Mouse (Mus musculus) midbrain, embryonic 14.5 days (tissue): ENCODE measurements at regions not wholly inside any gene's neighbourhood (a gene's known extent, or its start where the extent isn't known, plus 50 kb on each side); places are given as distances from the start of the nearest gene placed in this dataset.

Experiments used
- ATAC-seq: fragments of 200-750 bp; cut with Nextera tagmentation; 2 replicates; pipeline ENCODE4 v1.8.0; 2017; ENCODE audit warnings: moderate number of reproducible peaks, moderate library complexity; ENCODE audit not compliant: low FRiP score, low TSS enrichment
- DNase-seq: peaks from one replicate; pipeline ENCODE4 v3.0.0-alpha.2; 2015
- H3K27ac ChIP-seq: fragments of 300-500 bp; sonication (generic); replicated peaks from 2 replicates; pipeline ENCODE4 v1.5.1; 2014; ENCODE audit warnings: mild to moderate bottlenecking, low read depth, low read length, moderate library complexity
- H3K27me3 ChIP-seq: fragments of 300-500 bp; sonication (generic); 2 replicates; pipeline ENCODE4 v1.6.1; 2014; ENCODE audit warnings: low read length, control low read depth, mixed read lengths; ENCODE audit not compliant: control insufficient read depth, insufficient read depth
- H3K36me3 ChIP-seq: fragments of 300-500 bp; sonication (generic); 2 replicates; pipeline ENCODE4 v1.6.1; 2014; ENCODE audit warnings: low read length, control low read depth; ENCODE audit not compliant: control insufficient read depth, insufficient read depth
- H3K4me1 ChIP-seq: fragments of 300-500 bp; sonication (generic); 2 replicates; pipeline ENCODE4 v1.6.1; 2014; ENCODE audit warnings: mild to moderate bottlenecking, antibody characterized with exemption, low read length, control low read depth; ENCODE audit not compliant: control insufficient read depth, insufficient read depth
- H3K4me2 ChIP-seq: fragments of 300-500 bp; sonication (generic); 2 replicates; pipeline ENCODE4 v1.6.1; 2014; ENCODE audit warnings: mild to moderate bottlenecking, low read length, moderate library complexity
- H3K4me3 ChIP-seq: fragments of 300-500 bp; sonication (generic); replicated peaks from 2 replicates; pipeline ENCODE4 v1.5.1; 2014; ENCODE audit warnings: low read depth, low read length
- H3K9ac ChIP-seq: fragments of 300-500 bp; sonication (generic); replicated peaks from 2 replicates; pipeline ENCODE4 v1.6.1; 2014; ENCODE audit warnings: mild to moderate bottlenecking, low read length, moderate library complexity
- H3K9me3 ChIP-seq: fragments of 300-500 bp; sonication (generic); 2 replicates; pipeline ENCODE4 v1.6.1; 2016; ENCODE audit warnings: low read length, control low read depth, mixed read lengths; ENCODE audit not compliant: control insufficient read depth
- WGBS: fragments of 180-500 bp; shearing (Covaris S2); extraction: QIAGEN DNeasy Blood & Tissue Kit; methylation state at CpG from one replicate; pipeline ENCODE4 v1.1.7; 2014; 5-methylcytosine and 5-hydroxymethylcytosine counted together

DNA sequence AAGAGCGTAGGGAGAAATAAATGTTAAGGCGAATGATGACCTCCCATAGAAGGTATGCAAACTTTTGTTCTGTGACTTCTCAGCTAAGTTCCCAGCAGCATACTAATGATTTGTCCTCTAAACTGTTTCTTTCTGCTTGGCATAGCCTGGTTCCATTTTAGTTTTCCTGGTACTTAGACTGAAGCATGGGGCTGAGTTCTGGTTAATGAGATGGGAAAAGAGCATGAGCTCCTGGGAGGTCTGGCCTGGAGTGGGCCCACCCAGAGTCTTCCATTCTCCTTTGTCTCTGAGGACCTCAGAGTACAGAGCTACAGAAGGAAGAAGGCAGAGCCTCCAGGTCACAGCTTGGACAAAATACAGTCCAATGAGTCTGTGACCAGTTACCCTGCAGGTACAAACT lies 586.9 kb upstream of the B3galt2 start:
- Histone ChIP-seq H3K27ac (no peak overlapping the region), H3K36me3 (no peaks in the 10 kb centered on the region), H3K4me2 (no peak overlapping the region), H3K9ac (no peak overlapping the region), H3K27me3 (no peaks in the 10 kb centered on the region), H3K9me3 (no peaks in the 10 kb centered on the region), H3K4me1 (no peaks in the 10 kb centered on the region), H3K4me3 (no peak overlapping the region)
- ATAC-seq: no peak
- 93% methylated on average over 2 of the region's 2 CpGs for WGBS
- no peak for DNase-seq

DNA sequence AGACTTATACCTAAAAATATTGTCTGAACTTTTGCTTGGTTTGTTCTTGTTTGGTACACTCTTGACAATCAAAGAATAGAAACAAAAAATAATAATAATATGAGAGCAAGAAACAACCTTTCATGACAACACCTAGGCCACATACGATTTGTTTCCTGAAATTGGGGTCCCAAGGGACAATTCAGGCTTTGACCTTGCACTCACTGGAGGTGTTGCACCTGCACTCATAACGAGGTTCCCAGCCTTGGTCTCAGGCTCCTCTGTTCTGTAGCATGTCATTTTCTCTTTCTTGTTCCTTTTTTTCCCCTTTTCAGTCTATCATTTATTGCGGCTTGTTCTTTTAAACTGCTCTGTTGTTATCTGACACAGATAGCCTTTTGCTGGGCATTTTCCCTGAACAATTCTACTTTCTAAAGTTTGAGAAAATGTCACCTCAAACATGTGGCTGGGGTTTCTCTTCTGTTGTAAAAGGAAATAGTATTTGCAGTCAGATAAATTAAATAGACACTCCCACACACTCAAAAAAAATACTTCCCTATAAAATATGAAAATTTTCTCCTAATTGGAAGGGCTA lies 585.9 kb upstream of the B3galt2 start:
- Histone ChIP-seq H3K9me3 (no peaks in the 10 kb centered on the region), H3K27me3 (no peaks in the 10 kb centered on the region), H3K27ac (no peak overlapping the region), H3K9ac (no peak overlapping the region), H3K4me3 (no peak overlapping the region), H3K36me3 (no peaks in the 10 kb centered on the region), H3K4me1 (no peaks in the 10 kb centered on the region), H3K4me2 (no peak overlapping the region)
- 82% methylated on average over 3 of the region's 3 CpGs for WGBS
- no peak for DNase-seq
- ATAC-seq: no peak

DNA sequence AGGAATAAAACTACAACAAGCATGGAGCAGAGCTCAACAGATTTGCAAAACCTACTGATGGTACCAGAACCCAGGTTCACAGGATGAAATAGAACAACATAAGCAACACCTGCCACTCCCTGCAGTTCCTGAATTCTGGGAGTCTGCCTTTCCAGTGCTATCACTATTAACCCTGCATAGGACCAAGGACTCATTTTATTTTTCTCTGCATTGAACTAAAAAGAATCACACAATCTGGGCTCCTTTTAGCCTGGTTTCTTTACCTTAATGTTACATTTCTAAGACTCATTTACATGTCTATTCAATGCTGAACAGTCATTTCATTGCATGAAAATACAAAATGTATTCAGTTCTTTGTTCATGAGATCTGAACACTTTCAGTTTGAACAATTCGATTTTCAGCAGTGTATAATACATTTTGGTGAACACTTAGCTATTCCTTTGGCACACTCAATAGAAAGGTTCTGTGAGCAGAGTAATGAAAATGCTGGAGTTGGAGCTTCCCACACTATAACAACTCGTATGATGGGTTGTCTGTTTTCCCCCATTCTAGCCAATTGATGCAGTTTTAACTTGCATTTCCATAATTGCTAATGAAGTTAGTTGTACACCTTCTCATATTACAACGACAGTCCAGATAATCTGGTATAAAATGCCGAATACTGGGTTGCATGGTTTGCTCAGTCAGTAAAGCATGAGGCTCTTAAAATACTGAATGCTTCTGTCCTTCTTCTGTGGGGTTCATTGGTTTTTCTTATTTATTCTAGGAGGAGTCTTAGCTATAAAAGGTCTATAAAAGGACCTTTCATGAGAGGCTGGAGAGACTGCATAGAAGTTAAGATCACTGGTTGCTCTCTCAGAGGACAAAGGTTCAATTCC lies 579.5 kb upstream of the B3galt2 start:
- Histone ChIP-seq H3K9ac (no peak overlapping the region), H3K4me2 (no peak overlapping the region), H3K27me3 (no peaks in the 10 kb centered on the region), H3K36me3 (no peaks in the 10 kb centered on the region), H3K4me3 (no peak overlapping the region), H3K27ac (no peak overlapping the region), H3K9me3 (no peaks in the 10 kb centered on the region), H3K4me1 (no peaks in the 10 kb centered on the region)
- peak; percentile 66; the same call in 1 of the 2 replicates for ATAC-seq
- WGBS: 24% methylated on average over 4 of the region's 4 CpGs
- peak; percentile 3 for DNase-seq

DNA sequence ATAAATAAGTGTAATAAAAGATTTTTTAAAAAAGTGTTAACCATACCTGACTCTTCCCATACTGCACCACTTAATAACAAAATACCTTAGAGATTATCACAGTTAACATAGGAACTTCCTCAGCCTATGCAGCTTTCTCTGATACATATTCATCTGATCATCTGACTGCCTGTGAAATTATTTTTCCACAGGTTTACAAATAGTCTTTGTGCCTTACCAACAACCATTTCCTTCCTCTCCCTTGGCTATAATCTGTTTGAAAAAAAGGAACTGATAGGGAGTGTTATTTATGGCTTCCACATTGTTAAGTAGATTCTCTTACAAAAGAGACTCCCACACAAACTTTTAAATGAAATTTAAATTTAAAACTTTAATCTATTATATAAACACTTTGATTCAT lies 575.0 kb upstream of the B3galt2 start:
- Histone ChIP-seq H3K4me3 (no peak overlapping the region), H3K4me1 (no peaks in the 10 kb centered on the region), H3K9me3 (no peaks in the 10 kb centered on the region), H3K27me3 (no peaks in the 10 kb centered on the region), H3K9ac (no peak overlapping the region), H3K36me3 (no peaks in the 10 kb centered on the region), H3K4me2 (no peak overlapping the region), H3K27ac (no peak overlapping the region)
- no peak for ATAC-seq
- no peak for DNase-seq

DNA sequence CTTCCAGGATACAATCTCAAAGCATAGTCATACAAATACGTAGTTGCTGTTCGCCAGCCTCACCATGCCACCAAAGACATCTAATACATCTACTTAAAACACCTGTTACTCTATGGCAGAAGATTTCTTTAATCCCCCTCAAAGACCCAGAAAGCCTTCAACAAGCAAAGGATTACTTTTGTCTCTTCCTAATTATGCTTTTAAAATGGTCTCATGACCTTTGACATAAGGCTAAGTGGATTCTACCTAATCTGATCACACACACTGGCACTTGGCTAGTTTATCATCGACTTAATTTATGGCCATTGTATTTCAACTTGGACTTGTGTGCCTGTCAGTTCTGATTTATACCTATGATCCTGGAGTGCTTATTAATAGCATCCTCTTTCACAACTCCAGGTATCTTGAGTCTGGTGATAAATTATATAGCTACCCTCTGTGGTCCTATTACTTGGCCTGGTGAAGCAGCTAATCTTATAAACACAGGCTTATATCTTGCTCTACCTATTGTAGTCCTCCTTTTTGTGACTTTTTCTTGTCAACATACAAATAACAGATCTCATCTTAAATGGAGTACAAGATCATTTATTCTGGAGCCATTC lies 568.6 kb upstream of the B3galt2 start:
- DNase-seq (no peak), ATAC-seq (no peak)
- H3K9ac ChIP-seq: no peak overlapping the region
- no peak overlapping the region for H3K4me3 ChIP-seq
- no peaks in the 10 kb centered on the region for H3K36me3 ChIP-seq
- no peaks in the 10 kb centered on the region for H3K4me1 ChIP-seq
- 56% methylated on average over 3 of the region's 3 CpGs for WGBS
- H3K27ac ChIP-seq: no peak overlapping the region
- no peaks in the 10 kb centered on the region for H3K9me3 ChIP-seq
- no peak overlapping the region for H3K4me2 ChIP-seq
- no peaks in the 10 kb centered on the region for H3K27me3 ChIP-seq

DNA sequence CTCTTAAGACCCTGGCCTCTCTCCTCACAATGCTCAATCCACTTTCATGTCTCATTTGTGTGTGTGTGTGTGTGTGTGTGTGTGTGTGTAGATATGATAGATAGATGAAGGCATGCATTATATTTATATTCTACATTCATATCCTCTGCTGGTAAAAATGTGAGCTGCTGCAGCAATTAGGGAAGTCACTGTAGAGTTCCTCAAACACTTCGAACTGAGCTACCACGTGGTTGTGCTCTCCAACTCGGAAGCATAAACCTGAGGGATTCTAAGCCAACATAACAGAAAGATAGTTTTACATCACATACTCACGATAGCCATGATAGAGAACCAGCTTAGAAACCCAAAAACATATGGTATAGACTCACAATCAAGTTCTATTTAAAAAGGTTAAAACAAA lies 565.5 kb upstream of the B3galt2 start:
- H3K4me1 ChIP-seq: no peaks in the 10 kb centered on the region
- no peak for DNase-seq
- no peak overlapping the region for H3K4me2 ChIP-seq
- no peak overlapping the region for H3K27ac ChIP-seq
- no peaks in the 10 kb centered on the region for H3K9me3 ChIP-seq
- ATAC-seq: no peak
- no peak overlapping the region for H3K4me3 ChIP-seq
- H3K27me3 ChIP-seq: no peaks in the 10 kb centered on the region
- H3K9ac ChIP-seq: no peak overlapping the region
- WGBS: 87% methylated on average over 4 of the region's 4 CpGs
- H3K36me3 ChIP-seq: no peaks in the 10 kb centered on the region

DNA sequence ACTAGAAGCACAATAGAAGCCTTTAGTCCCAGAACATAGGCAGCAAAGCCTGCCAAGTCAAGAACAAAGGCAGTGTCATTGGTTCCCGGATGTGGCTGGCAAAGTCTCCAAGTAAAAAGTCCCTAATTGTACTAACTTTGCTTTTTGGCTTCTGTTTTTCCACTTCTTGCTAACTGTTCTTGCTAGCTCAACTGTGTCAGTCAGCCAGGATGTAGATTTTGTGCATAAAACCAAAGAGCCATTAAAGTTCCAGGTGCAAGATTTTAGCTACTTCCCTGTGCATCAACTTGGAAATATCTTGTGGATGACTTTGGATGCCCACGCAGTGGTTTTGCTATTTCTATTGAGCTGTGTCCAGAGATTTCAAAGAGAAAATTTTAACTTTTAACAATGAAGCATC lies 560.0 kb upstream of the B3galt2 start:
- Histone ChIP-seq H3K36me3 (no peaks in the 10 kb centered on the region), H3K9me3 (no peaks in the 10 kb centered on the region), H3K4me2 (no peak overlapping the region), H3K9ac (no peak overlapping the region), H3K27ac (no peak overlapping the region), H3K27me3 (no peaks in the 10 kb centered on the region), H3K4me1 (no peaks in the 10 kb centered on the region), H3K4me3 (no peak overlapping the region)
- 87% methylated on average over 2 of the region's 2 CpGs for WGBS
- no peak for DNase-seq
- ATAC-seq: no peak

DNA sequence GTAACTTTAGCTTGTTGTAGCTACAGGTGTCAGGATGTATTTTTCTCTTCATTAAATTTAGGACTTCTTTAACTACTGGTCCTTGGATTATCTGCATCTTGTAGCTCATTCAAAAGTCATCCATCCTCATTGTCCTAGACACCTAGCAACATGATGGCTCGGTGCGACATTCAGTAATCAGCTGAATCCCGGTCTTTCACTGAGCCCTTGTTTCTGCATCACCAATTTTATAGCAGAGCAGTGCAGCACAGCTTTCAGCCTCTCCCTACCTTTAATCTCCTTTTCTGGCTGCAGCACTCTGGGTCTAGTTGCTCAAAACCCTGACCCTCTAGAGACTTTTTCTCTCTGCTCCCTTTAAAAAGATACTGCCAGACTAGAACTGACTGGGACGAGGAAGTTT lies 543.6 kb upstream of the B3galt2 start:
- H3K4me1 ChIP-seq: no peaks in the 10 kb centered on the region
- no peaks in the 10 kb centered on the region for H3K9me3 ChIP-seq
- ATAC-seq: no peak
- no peak for DNase-seq
- H3K4me3 ChIP-seq: no peak overlapping the region
- no peak overlapping the region for H3K27ac ChIP-seq
- H3K4me2 ChIP-seq: no peak overlapping the region
- 42% methylated on average over 4 of the region's 4 CpGs for WGBS
- H3K9ac ChIP-seq: no peak overlapping the region
- H3K27me3 ChIP-seq: no peaks in the 10 kb centered on the region
- no peaks in the 10 kb centered on the region for H3K36me3 ChIP-seq

DNA sequence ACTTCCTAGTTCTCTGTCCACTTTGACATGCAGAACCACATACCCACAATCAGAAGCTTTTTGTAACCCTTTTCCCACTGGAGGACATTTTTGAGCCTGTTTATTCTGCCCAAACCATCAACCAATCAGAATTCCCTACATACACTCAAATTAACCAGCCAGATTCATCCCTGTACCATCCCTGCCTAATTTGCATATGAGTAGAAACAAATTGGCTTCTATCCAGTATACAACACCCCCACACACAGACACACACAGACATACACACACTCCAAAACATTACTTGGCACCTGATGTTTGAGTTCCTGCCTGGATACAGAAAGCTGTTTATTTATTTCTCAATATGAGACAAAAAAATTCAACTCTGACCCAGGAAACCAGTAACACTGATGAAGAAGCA lies 542.2 kb upstream of the B3galt2 start:
- Histone ChIP-seq H3K9ac (no peak overlapping the region), H3K27ac (no peak overlapping the region), H3K27me3 (no peaks in the 10 kb centered on the region), H3K4me1 (no peaks in the 10 kb centered on the region), H3K36me3 (no peaks in the 10 kb centered on the region), H3K4me3 (no peak overlapping the region), H3K4me2 (no peak overlapping the region), H3K9me3 (no peaks in the 10 kb centered on the region)
- no peak for ATAC-seq
- no peak for DNase-seq
